Mouse (Mus musculus): ENCODE measurements around the gene Apob.

DNA sequence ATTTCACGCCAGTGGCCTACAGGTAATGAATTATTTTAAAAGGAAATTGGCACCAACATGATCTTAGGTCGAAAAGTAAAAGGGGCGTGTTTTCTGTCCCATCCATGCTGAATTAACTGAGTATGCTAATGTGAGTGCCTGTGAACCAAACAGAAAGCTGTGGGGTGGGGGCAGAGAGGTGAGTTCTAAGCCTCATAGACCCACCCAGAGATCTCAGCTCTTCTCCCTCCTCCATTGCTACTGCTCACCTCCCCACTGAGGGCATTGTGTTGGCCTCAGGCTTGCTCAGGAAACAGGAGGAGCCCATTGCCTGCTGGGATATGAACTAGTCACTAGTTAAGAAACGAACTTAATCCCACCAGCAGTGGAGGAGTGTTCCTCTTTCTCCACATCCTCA is 54.9 kb downstream of the Apob start:
- TF ChIP-seq CTCF (IDR thresholded peaks at IDR 0.05; ENCODE audit: control insufficient read depth, insufficient read depth, low read length) (no peak), POLR2A (IDR thresholded peaks at IDR 0.05; ENCODE audit: borderline replicate concordance, control insufficient read depth, low read depth, low read length) (no peak)
